Mouse (Mus musculus) kidney, embryonic 15.5 days (tissue): ENCODE measurements around the gene Gpi1. TPM values are rescaled to one million over a fixed set of nuclear protein-coding genes. Genes with fewer than 3 reads are reported as not detected.
"Not testable (repeated sequence)": the region's sequence is repeated elsewhere in the genome, so short reads cannot be mapped to it uniquely, and the experiment has no call there.

ENCODE experiments used
- ATAC-seq: fragments of 200-750 bp; cut with Nextera tagmentation; replicated peaks from 2 replicates; pipeline ENCODE4 v1.8.0; 2017; ENCODE audit warnings: moderate TSS enrichment; ENCODE audit not compliant: low FRiP score
- H3K27ac ChIP-seq: fragments of 300-500 bp; sonication (generic); 2 replicates; pipeline ENCODE4 v1.5.1; 2015; ENCODE audit warnings: mild to moderate bottlenecking, inconsistent platforms
- H3K27me3 ChIP-seq: fragments of 300-500 bp; sonication (generic); 2 replicates; pipeline ENCODE4 v1.6.1; 2015; ENCODE audit warnings: inconsistent platforms
- H3K36me3 ChIP-seq: fragments of 300-500 bp; sonication (generic); 2 replicates; pipeline ENCODE4 v1.6.1; 2015; ENCODE audit warnings: inconsistent platforms
- H3K4me1 ChIP-seq: fragments of 300-500 bp; sonication (generic); 2 replicates; pipeline ENCODE4 v1.6.1; 2015; ENCODE audit warnings: inconsistent platforms
- H3K4me2 ChIP-seq: fragments of 300-500 bp; sonication (generic); 2 replicates; pipeline ENCODE4 v1.6.1; 2015; ENCODE audit warnings: moderate library complexity, mild to moderate bottlenecking, inconsistent platforms
- H3K4me3 ChIP-seq: fragments of 300-500 bp; sonication (generic); replicated peaks from 2 replicates; pipeline ENCODE4 v1.5.1; 2015; ENCODE audit warnings: mild to moderate bottlenecking, inconsistent platforms
- H3K9ac ChIP-seq: fragments of 300-500 bp; sonication (generic); 2 replicates; pipeline ENCODE4 v1.6.1; 2015; ENCODE audit warnings: mild to moderate bottlenecking, inconsistent platforms
- H3K9me3 ChIP-seq: fragments of 300-500 bp; sonication (generic); replicated peaks from 2 replicates; pipeline ENCODE4 v1.6.1; 2016; ENCODE audit warnings: inconsistent platforms
- WGBS: fragments of 180-500 bp; shearing (Covaris S2); methylation state at CpG from one replicate; pipeline ENCODE4 v1.1.7; 2015; ENCODE audit warnings: mixed read lengths; 5-methylcytosine and 5-hydroxymethylcytosine counted together
- polyA plus RNA-seq: library from polyadenylated mRNA; unstranded; fragments of >200 nt; fragmentation: Nextera tagmentation; extraction: Ambion mirVana; gene quantifications from 2 replicates; pipeline ENCODE4 v1.2.1, GENCODE M21; 2015

Gene Gpi1
- polyA plus RNA-seq, 1 experiment from 2014 or later: 404 TPM

DNA sequence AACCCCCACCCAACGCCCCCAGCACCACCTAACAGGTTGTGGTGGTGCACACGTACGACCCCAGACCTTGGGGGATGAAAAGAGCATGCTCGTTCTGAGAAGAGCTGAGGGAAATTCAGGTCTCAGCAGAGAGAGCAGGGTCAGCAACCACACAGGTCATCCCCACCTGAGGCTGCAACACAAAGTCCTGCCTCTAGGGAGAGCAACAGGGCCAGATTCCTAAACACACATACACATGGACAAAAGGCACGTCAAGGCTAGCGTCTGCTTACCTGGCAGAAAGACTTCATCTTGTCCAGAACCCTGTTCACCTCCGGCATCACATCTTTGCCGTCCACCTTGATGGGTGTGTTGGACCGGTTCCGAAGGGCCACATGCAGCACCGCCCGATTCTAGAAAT is 3.3 kb downstream of the Gpi1 start:
- WGBS: 90% methylated on average over 12 of the region's 12 CpGs
- H3K4me2 ChIP-seq: no peak overlapping the region
- H3K36me3 ChIP-seq: peaks cover 67% of the 10 kb centered on the region
- H3K9me3 ChIP-seq: no peaks in the 10 kb centered on the region
- no peak overlapping the region for H3K27ac ChIP-seq
- peaks cover 39% of the 10 kb centered on the region for H3K4me1 ChIP-seq
- no peak for ATAC-seq
- H3K4me3 ChIP-seq: no peak overlapping the region
- H3K27me3 ChIP-seq: no peaks in the 10 kb centered on the region
- H3K9ac ChIP-seq: no peak overlapping the region

DNA sequence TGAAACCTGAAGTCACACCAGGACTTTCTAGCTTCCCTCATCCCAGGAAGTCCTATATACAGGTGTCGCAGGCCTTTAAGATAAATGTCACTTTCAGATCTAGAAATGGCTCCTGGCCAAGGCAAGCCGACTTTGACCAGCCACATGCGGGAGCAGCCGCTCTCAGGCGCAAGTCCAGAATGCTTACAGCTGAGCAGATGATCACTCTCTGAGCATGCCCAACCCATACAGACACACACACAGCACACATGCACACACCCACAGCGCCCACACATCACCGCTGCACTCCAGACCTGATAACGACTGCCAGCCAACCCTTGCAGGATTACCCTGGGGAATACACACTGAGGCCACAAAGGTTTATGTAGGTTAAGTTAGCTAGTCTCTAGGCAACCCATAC is 4.0 kb downstream of the Gpi1 start:
- Histone ChIP-seq H3K27ac (no peak overlapping the region), H3K9ac (no peak overlapping the region), H3K27me3 (no peaks in the 10 kb centered on the region), H3K36me3 (peaks cover 75% of the 10 kb centered on the region), H3K4me3 (no peak overlapping the region), H3K4me2 (no peak overlapping the region), H3K9me3 (no peaks in the 10 kb centered on the region), H3K4me1 (peaks cover 39% of the 10 kb centered on the region)
- 76% methylated on average over 8 of the region's 8 CpGs for WGBS
- ATAC-seq: no peak

DNA sequence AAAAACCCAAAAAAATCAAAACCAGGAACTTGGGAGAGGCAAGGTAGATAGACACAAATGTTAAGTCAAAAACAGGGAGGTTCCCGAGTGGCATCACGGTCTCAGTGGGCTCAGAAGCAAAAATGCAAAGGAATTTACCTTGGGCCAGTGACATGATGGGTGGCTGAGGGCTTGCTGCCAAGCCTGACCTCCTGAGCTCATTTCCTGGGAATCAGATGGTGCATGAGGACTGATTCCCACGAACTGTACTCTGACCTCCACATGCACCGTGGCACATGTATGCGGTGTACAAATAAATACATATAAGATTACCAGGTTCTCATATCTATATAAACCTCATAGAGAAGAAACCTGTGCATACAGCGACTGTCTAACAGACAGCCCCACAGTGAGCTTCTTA is 5.8 kb downstream of the Gpi1 start:
- no peak overlapping the region for H3K4me2 ChIP-seq
- peaks cover 92% of the 10 kb centered on the region for H3K36me3 ChIP-seq
- H3K4me1 ChIP-seq: peaks cover 33% of the 10 kb centered on the region
- H3K9me3 ChIP-seq: no peaks in the 10 kb centered on the region
- no peak overlapping the region for H3K4me3 ChIP-seq
- H3K27ac ChIP-seq: no peak overlapping the region
- no peaks in the 10 kb centered on the region for H3K27me3 ChIP-seq
- no peak for ATAC-seq
- no peak overlapping the region for H3K9ac ChIP-seq
- WGBS: 91% methylated on average over 6 of the region's 6 CpGs

DNA sequence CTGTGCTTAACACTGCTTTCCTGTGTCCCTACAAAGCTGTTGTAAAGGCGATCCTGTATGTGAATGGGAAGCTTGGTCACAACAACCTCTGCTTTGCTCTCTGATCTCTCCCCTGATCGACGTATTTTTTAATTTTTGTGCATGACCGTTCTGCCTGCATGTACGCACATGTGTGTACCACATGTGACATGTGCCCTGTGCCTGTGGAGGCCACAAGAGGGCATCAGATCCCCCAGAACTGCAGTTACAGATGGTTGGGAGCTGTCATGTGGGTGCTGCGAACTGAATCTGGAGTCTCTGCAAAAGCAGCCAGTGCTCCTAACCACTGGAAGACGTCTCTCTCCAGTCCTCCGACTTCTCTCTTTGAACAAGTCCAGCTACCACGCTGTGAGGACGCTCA is 7.8 kb downstream of the Gpi1 start:
- Histone ChIP-seq H3K4me1 (peaks cover 13% of the 10 kb centered on the region), H3K27me3 (no peaks in the 10 kb centered on the region), H3K9ac (no peak overlapping the region), H3K9me3 (no peaks in the 10 kb centered on the region), H3K4me2 (no peak overlapping the region), H3K27ac (no peak overlapping the region), H3K4me3 (no peak overlapping the region), H3K36me3 (peaks cover 99% of the 10 kb centered on the region)
- no peak for ATAC-seq
- 95% methylated on average over 10 of the region's 10 CpGs for WGBS

DNA sequence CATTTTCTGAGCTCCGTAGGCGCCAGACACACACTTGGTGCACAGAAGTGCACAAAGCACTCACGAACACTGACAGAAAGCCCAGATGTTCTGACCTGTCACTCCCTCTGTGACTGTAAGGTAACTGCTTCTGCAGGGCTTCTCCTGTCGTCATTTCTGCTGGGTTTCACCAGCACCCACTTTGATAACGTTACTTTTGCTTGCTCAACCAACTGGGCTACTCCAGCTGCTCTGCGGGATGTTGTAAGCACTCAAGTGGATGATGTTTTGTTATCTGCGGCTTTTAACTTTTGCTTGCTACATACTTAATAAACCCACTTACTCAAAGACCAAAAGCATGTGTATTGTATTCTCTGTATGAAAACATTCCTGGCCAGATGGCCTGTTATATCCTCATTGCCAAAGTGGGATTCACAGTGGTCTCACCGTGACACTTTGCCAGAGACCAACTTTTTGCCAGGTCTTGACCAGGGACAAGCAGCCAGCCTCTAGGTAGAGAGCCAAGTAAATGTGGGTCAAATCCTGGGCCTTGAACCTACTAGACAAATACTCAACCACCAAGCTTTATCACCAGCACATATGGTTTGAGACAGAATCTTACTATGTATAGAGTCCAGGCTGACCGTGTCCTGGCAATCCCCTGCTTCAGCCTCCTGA is 8.4 kb downstream of the Gpi1 start:
- Histone ChIP-seq H3K9me3 (no peaks in the 10 kb centered on the region), H3K36me3 (peaks cover 99% of the 10 kb centered on the region), H3K27ac (no peak overlapping the region), H3K9ac (no peak overlapping the region), H3K4me3 (no peak overlapping the region), H3K4me2 (no peak overlapping the region), H3K27me3 (no peaks in the 10 kb centered on the region), H3K4me1 (peaks cover 8% of the 10 kb centered on the region)
- ATAC-seq: no peak
- WGBS: 91% methylated on average over 9 of the region's 9 CpGs

DNA sequence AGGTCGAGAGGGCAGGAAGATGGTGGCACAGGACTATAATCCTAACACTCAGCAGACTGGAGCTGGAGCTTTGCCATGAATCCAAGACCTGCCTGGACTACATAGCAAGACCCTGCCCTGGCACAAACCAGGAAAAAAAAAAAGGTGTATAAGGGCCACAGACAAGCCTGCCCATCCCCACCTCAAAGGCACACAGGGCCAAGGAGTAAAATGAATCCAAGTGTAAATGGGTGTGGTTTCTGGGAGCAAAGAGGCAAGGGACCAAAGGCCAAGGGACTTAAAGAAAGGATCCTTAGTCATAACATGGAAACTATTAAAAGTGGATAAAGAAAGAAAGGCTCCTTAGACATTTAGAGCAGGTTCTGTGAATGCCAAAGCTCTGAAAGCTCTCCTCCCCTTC is 11.6 kb downstream of the Gpi1 start:
- H3K4me3 ChIP-seq: no peak overlapping the region
- no peaks in the 10 kb centered on the region for H3K27me3 ChIP-seq
- H3K36me3 ChIP-seq: peaks cover 100% of the 10 kb centered on the region
- H3K27ac ChIP-seq: no peak overlapping the region
- ATAC-seq: no peak
- no peak overlapping the region for H3K4me2 ChIP-seq
- 85% methylated on average over 1 of the region's 1 CpGs for WGBS
- H3K4me1 ChIP-seq: no peaks in the 10 kb centered on the region
- no peak overlapping the region for H3K9ac ChIP-seq
- H3K9me3 ChIP-seq: no peaks in the 10 kb centered on the region

DNA sequence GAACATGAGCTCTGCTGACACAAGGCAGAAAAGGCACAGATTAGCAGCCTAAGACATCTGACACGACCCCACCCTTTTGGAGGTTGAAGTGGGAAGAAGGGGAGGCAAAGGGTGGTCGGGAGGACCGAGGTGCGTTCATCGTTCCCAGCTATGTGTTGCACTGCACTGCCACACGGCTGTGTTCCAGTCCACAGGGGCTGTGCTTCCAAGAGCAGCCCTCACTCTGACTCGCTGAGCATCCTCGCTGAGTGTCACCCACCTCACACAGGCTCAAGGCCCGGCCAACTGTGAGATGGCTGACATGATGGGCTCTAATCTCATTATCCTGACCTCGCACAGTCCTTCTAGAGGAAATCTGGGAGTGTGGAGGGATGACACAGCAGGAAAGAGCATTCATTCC is 13.7 kb downstream of the Gpi1 start:
- Histone ChIP-seq H3K4me2 (no peak overlapping the region), H3K27me3 (no peaks in the 10 kb centered on the region), H3K4me1 (no peaks in the 10 kb centered on the region), H3K4me3 (no peak overlapping the region), H3K27ac (no peak overlapping the region), H3K36me3 (peaks cover 100% of the 10 kb centered on the region), H3K9ac (no peak overlapping the region), H3K9me3 (no peaks in the 10 kb centered on the region)
- ATAC-seq: no peak
- WGBS: 85% methylated on average over 10 of the region's 10 CpGs

DNA sequence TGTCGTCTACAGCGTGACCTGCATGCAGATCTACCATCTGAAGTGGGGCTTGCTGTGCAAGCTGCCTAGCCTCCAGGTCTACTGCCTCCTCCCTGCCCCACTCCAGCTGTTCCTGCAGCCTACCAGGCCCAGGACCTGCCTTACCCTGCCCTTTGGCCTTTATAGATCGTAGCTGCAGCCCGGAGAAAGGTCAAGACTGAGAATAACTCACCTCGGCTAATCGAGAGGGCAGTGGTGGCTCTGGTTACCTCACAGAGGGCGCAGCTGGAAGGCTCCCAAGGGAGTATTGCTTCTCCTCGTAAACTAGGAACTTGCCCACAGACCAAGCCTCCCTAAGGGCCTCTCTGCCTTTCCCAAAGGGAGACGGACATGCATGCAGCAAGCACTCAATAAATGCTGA is 14.7 kb downstream of the Gpi1 start:
- 63% methylated on average over 9 of the region's 9 CpGs for WGBS
- no peak for ATAC-seq
- H3K27me3 ChIP-seq: no peaks in the 10 kb centered on the region
- no peak overlapping the region for H3K4me2 ChIP-seq
- no peak overlapping the region for H3K4me3 ChIP-seq
- no peaks in the 10 kb centered on the region for H3K4me1 ChIP-seq
- H3K9me3 ChIP-seq: no peaks in the 10 kb centered on the region
- peaks cover 100% of the 10 kb centered on the region for H3K36me3 ChIP-seq
- no peak overlapping the region for H3K9ac ChIP-seq
- H3K27ac ChIP-seq: no peak overlapping the region

DNA sequence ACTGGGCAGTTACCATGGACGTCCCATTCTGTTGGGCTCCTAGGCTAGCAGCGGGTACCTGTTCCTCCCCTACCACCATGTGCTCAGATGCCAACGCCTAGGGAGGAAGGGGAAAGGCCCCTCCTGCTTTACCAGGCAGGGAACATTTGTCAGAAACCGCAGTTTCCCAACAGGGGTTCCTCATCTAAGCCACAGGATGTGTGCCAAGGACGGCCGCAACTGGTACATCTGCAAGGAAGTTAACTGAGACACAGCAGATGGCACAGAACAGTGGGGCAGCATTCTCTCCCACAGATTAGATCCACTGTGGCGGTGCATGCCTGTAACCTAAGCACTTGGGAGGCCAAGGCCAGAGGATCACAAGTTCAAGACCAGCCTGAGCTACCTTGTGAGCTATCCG is 15.5 kb downstream of the Gpi1 start:
- H3K27ac ChIP-seq: no peak overlapping the region
- H3K4me3 ChIP-seq: no peak overlapping the region
- H3K4me2 ChIP-seq: no peak overlapping the region
- no peaks in the 10 kb centered on the region for H3K4me1 ChIP-seq
- H3K36me3 ChIP-seq: peaks cover 100% of the 10 kb centered on the region
- WGBS: 91% methylated on average over 8 of the region's 8 CpGs
- H3K9ac ChIP-seq: no peak overlapping the region
- ATAC-seq: no peak
- H3K27me3 ChIP-seq: no peaks in the 10 kb centered on the region
- no peaks in the 10 kb centered on the region for H3K9me3 ChIP-seq

DNA sequence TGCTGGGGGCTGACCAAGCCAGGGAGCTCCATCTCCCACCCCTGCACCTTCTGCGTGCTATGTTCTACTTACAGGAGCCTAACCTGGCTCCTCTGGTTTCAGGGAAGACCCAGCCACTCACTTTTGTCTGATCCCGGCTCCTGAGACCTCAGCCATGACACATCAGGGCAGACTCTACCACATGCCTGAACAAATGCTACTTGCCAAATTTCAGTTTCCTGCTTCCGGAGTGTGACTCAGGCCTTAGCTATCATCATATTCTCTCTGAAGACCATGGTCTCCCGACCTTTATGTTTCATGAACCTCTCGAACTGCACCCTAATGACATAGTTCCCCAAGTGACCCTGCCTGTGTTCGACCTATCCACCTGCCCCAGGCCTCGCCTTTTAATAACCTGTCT is 16.9 kb downstream of the Gpi1 start:
- no peak overlapping the region for H3K4me2 ChIP-seq
- no peak for ATAC-seq
- H3K9ac ChIP-seq: no peak overlapping the region
- H3K36me3 ChIP-seq: peaks cover 100% of the 10 kb centered on the region
- H3K27ac ChIP-seq: no peak overlapping the region
- no peaks in the 10 kb centered on the region for H3K9me3 ChIP-seq
- no peaks in the 10 kb centered on the region for H3K27me3 ChIP-seq
- no peak overlapping the region for H3K4me3 ChIP-seq
- 90% methylated on average over 7 of the region's 7 CpGs for WGBS
- H3K4me1 ChIP-seq: no peaks in the 10 kb centered on the region

DNA sequence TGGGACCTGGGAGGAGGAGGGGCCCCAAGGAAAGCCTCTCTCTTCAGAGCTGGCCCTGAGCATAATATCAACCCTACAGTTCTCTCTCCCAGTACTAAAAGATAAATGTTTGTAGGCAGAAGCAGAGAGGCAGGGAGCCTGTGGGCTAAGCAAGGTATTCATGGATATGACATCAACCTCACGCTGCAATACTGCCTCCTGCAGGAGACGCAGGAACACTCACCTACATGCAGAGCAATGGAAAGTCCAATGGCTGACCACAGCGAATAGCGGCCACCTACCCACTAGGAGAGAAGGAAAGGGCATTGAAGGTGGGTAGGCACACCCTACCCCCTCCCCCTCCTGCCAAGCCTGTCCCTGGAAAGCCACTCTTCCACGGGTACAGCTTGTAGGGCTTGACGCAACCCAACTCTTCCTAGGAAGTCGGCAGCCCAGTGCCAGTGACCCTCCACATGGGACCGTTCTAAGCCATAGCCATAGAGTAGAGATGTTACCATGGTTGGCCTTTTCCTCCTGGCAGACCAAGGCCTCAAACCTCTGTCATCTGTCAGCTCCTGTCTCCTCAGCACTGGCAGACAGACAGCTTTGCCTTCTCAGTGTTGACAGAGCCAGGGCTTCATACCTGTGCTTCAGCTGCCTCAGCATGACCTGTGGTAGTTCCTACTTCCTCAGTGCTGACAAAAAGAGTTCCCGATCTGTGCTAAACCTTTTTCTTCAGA is 21.9 kb downstream of the Gpi1 start:
- Histone ChIP-seq H3K4me1 (no peaks in the 10 kb centered on the region), H3K27me3 (no peaks in the 10 kb centered on the region), H3K9me3 (no peaks in the 10 kb centered on the region), H3K4me3 (no peak overlapping the region), H3K27ac (no peak overlapping the region), H3K36me3 (peaks cover 100% of the 10 kb centered on the region), H3K9ac (no peak overlapping the region), H3K4me2 (no peak overlapping the region)
- ATAC-seq: no peak
- 88% methylated on average over 9 of the region's 9 CpGs for WGBS

DNA sequence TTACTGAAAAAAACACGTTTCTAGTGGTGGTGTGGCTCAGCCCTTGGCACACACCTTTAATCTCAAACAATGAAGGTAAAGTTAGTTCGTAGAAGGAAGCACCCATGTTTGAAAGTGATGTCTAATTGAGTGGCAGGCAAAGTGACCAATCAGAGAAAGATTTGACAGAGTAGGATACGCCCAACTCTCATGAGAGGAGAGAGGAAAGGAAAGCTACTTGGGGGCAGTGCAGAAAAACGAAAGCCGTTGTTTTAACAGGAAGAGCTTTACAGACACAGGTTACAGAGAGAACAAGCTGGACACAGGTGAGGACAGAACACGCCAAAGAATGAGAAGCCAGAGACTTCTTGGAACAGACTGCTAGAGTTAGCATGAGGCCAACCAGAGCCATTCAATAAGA is 23.8 kb downstream of the Gpi1 start:
- no peaks in the 10 kb centered on the region for H3K27me3 ChIP-seq
- 92% methylated on average over 6 of the region's 6 CpGs for WGBS
- ATAC-seq: no peak
- H3K9ac ChIP-seq: no peak overlapping the region
- H3K36me3 ChIP-seq: peaks cover 100% of the 10 kb centered on the region
- H3K4me1 ChIP-seq: no peaks in the 10 kb centered on the region
- no peaks in the 10 kb centered on the region for H3K9me3 ChIP-seq
- no peak overlapping the region for H3K4me3 ChIP-seq
- no peak overlapping the region for H3K27ac ChIP-seq
- no peak overlapping the region for H3K4me2 ChIP-seq

DNA sequence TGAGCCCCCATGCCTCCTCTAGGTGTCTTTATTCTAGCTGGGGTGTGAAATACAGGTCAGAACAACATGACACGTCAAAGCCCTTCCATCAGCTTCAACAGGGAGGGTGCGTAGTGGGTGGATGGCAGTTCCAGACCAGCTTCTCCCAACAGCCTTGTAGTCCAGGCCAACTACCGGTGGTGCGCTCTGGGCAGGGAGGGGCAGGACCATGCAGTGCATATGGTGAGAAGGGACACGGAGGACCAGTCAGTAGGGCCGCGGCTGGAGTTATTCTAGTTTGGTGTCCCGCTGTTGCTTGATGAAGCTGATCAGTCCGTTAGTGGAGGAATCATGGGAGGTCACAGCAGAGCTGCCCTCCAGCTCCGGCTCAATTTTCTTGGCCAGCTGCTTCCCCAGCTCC is 28.0 kb downstream of the Gpi1 start:
- not testable (repeated sequence) for H3K9ac ChIP-seq, H3K27me3 ChIP-seq, H3K4me1 ChIP-seq, H3K4me3 ChIP-seq, H3K27ac ChIP-seq, H3K4me2 ChIP-seq, H3K9me3 ChIP-seq
- H3K36me3 ChIP-seq: peaks cover 68% of the 10 kb centered on the region
- peak; percentile 43; the same call in 1 of the 2 replicates for ATAC-seq
- 91% methylated on average over 10 of the region's 10 CpGs for WGBS
